Mouse (Mus musculus) T-helper 17 cell (primary cell): ENCODE results near the gene Crtc3.

Experiments
- in situ Hi-C, 2 experiments: fragments of 300-600 bp; cut with MboI, MseI; formaldehyde crosslinking; loops; 1 replicate in 1 of 2; 2 replicates in 1 of 2; pipeline ENCODE4 v1.15.1; 2025; ENCODE audit warnings: high pct_unique_total_duplicates in 2 of 2

The Crtc3 gene

DNA sequence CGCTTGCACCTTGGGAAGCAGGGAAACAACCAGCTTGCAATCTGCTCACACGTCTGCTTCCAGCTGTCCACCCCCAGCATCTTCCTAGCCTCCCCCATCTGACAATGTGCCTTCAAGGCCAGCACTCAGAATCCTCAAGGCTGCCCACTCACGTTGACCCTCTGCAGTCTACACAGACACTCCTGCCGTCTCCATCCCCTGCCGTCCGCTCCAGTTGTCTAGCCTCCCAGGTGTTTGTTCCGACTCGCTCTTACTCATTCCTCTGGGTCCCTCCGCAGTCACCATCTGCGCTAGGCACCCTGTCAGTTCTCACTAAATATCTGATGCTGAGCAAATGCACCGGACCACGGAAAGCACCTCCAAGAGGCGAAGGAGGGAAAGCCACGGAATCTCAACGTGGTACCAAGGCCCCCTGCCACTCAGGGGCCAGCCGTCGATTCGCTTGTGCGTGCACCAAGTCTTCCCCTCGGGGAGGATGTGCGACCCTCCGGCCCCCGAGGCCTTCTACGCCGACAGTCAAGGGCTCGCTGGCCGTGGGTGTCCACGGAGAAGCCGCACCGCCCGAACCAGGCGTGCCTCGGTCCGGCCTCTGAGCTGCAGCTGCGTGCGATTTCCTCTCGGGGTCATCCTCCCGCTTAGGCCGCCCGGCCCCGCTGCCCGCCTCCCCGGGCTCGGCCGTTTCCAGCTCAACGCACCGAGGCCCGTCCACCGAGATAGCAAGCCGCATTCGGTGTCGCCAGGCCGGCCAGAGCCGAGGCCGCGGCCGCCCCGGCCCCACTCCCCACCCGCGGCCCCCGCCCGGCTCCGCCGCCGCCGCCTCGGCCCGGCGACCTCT, 739 bp downstream of the Crtc3 start:
- in situ Hi-C loops, result no loop called here

DNA sequence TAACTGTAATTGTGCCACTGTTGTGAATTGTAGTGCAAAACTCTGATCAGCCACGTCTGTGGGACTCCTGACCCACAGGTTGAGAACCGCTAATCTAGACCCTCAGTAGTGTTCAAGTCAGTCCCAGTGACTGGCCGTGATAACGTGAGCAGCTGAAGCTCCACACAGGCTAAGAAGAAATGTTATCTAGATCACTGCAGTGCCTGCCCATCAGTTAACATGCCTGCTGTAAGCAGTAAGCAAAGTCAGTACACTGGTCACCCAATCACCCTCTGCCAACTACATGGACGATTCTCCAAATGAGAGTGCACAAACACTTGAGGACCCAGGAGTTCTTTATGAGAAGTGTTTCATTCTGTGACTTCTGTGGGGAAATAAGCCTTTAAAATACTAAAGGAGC, 3.0 kb downstream of the Crtc3 start:
- in situ Hi-C loops, result no loop called here

DNA sequence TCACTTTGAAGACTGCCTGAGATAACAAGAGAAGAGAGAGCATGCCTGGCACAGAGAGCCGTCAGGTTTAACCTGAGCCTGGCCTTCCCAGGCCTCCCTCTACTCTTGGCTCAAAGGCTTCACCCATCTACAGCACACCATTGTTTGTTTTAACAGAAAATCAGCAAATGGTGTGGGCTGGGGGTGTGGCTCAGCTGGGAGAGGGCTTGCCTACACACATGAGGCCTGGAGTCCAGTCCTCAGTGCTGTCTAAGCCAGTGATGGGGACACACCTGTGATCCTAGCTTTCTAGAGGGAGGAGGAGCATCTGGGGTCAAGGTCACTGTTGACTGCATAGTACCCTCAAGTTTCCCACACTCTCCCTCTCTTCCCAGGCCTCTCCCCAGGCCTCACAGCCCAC, 6.0 kb downstream of the Crtc3 start:
- in situ Hi-C loops, result loop anchor here in 1 of 2 experiments (5.0 kb wide), 1 partner anchor 45 kb away; no protein-coding TSS in a partner anchor

DNA sequence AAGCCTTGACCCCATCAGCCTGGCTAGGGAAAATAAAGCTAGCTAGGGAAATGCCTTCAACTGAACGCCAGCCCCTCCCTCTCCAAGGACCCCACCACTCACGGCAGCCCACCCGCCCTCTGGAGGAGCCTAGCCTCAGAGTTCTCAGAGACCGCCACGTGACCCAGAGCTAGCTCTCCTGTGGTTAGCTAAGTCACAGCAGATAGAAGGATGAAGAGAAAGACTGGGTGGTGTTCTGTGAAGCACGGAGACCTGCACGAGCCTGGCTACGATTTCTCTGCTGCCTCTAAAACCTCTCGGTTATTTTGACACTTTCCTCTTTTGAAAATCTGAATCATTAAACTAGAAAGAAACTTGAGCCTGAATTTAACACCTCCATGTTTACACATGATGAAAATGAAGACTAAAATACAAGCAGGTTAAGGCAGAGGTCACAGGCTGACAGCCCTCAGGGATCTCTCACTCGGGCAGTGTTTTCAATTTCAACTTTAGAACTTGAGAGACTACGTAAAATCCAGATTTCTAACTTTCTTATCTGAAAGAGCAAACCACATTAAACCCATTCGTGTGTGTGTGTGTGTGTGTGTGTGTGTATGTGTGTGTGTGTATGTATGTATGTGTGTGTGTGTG, 8.3 kb downstream of the Crtc3 start:
- in situ Hi-C loops, result loop anchor here in 1 of 2 experiments (5.0 kb wide), 1 partner anchor 43 kb away; no protein-coding TSS in a partner anchor

DNA sequence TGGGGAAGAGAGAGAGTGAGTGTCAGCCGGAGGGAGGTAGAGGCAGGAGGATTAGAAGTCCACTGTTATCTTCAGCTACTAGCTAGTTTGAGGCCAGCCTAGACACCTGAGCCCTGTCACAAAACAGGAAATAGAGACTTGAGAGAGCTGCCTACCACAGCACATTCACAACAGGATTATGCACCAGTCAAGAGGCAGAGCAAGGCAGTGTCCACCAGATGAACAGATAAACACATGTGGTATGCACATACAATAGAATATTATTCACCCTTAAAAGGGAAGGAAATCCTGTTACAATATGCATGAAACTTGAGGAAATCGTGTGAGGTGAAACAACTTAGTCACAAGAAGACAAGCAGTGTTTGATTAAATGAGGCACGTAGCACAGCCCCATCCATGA, 16.4 kb downstream of the Crtc3 start:
- in situ Hi-C loops, result no loop called here

DNA sequence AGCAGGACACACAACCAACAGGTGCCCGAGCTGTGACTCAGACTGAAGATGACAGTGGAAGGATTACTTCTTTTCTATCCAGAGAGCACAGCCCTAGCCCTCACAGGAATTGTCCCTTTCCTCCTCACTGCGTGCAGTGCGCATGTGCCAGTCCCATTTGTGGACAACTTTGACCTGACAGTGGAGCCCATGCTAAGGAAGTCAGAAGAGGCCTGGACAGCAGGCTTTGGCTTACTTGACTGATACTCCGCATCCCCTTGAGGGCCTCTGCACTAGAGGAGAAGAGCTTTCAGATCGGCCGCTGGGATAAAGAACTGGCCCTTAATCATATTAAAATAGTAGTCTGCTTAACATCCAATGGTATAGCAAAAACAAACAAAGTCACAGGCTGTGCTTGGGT, 17.8 kb downstream of the Crtc3 start:
- in situ Hi-C loops, result no loop called here

DNA sequence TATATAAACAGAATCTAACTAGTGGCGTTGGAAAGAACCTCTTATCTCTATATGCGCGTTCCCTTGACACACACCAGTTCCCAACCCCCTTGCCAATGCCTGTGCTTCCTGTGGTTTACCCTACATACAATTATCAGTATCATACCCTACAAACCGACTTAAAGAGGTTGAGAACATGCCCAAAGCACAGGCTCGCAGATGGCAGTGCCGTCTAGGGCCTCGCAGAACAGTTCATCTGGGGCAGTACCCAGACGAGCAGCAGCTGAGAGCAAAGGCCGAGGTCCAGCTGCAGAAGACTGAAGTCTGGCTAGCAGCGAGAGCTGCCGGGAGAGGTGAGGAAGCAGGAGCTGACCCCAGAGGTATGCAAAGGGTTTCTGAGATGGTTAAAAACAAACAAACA, 21.5 kb downstream of the Crtc3 start:
- in situ Hi-C loops, result no loop called here

DNA sequence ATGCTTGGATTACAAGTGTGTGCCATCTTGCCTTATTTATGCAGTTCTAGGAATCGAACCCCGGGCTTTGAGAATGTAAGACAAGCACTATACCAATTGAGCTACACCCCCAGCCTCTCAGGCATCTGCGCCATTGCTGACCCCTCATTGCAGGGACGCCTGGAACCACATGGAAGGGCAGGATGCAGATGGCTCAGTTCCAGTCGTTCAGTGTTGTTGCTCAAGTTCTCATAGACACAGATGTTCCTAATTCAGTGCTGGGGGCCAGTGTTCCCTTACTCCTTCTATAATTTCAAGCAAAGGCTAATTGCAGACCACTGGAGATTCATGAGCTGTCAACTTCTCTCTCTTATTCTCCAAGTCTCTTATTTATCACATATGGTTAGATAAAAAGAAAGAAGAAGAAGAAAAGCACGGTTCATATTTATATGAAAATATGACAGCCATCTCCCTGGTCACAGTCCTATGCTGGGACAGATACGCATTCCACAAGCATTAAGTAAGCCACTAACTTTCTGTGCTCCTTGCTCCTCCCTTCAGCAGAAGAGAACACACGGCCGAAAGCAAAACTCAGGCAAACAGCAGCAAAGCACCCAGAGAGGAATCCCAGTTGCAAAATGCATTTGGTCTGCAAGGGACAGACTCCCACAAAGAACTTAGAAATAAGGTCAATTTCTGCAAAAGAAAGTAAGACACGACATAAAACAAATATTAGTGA, 22.3 kb downstream of the Crtc3 start:
- in situ Hi-C loops, result no loop called here

DNA sequence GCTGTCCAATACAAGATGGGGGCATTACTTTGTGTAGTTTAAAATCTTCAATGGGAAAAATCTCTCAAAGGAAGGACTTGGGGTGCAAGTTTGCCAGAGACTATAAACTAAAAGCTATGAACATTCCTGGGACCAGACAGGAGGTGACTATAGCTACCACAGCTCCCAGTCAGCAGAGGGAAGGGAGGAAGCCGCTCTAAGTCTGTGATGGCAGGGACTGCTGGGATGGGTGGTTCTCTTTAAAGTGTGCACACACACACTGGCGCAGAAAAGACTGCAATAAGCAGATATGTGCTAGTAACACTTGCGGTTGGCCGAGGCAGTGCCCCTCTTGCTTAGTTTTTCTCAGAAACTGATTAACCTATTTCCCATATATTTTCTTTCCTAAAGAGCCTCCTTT, 27.6 kb downstream of the Crtc3 start:
- in situ Hi-C loops, result no loop called here

DNA sequence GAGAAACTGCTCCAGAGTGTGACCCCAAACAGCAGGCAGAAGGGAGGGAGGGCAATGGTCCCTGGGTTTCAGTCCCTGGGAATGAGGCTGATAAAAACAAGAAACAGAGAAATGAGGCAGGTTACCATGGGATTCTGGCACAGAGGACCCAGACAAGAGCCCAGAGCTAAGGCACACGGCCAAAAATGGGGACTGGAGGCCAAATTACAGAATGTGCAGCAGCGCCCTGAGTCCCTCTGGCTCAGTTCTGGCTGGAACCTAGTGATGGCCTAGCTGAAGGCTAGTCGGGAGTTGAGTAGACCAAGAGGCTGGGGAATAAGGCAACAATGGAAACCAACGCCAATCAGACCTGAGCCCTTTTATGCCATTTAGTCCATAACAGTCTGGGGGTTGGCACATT, 28.1 kb downstream of the Crtc3 start:
- in situ Hi-C loops, result no loop called here

DNA sequence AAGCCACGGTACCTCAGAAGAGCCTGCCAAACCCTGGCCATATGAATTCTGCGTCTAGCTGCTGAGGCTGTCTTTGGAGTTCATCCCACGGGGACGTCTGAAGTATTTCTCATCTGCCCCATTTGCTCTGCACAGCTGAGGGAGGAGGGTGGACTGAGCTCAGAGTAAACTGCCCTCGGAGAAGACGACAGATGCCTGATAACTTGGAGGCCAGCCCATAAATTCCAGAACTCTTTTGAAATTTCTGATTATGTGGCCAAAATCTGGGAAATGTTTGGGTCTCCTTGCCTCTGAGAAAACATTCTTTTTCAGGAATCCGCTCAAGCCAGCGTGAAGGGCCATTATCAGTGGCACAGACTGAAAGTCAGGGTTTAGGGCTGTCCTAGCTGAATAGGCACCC, 30.8 kb downstream of the Crtc3 start:
- in situ Hi-C loops, result loop anchor here in 1 of 2 experiments (5.0 kb wide), 1 partner anchor 34 kb away; no protein-coding TSS in a partner anchor

DNA sequence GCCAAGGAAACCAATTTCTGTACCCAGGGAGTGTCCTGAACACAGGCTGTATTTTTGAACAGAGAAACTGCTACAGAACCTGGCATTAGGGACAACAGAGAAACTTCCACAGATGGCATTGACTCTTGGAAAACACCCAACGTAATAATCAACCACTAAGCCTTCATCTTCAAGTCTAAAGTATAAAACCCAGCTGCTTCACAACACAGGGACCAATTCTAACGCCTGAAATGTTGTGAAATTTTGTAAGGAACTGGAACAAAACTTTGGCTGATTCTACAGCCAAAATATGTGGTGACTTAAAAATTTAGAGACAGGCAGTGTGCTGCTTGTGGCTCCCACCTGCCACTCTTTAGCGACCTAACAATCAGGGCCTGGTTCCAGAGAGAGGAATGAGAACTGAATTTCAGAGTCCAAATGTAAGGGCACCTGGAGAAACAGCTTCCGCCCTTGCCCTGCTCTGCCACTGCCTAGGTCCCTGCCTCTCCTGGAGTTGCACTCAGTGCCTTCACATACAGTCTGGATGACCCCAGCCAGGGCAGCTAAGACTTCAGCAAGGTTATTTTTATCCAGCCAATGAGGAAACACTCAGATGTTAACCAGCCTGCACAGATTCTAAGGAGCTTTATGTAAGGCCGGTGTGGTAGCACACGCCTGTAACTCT, 33.2 kb downstream of the Crtc3 start:
- in situ Hi-C loops, result loop anchor here in 1 of 2 experiments (5.0 kb wide), 1 partner anchor 37 kb away; no protein-coding TSS in a partner anchor

DNA sequence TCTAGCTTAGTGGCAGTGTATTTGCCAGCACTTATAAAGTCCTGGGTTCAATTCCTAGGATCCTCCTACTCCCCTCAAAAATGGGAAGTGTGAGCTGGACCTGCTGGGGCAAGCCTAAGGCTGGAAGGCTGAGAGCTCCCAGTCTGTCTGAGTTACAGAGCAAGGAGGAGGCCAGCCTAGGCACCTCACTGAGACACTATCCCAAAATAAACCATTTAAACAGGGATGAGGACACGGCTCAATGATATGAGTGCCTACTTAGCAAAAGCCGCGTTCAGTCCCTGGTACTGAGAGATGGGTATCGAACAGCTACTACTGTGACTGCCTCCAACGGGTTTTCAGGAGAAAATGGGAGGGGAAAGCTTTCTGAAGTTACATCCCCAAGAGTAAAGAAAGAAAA, 33.8 kb downstream of the Crtc3 start:
- in situ Hi-C loops, result loop anchor here in 1 of 2 experiments (5.0 kb wide), 1 partner anchor 37 kb away; no protein-coding TSS in a partner anchor

DNA sequence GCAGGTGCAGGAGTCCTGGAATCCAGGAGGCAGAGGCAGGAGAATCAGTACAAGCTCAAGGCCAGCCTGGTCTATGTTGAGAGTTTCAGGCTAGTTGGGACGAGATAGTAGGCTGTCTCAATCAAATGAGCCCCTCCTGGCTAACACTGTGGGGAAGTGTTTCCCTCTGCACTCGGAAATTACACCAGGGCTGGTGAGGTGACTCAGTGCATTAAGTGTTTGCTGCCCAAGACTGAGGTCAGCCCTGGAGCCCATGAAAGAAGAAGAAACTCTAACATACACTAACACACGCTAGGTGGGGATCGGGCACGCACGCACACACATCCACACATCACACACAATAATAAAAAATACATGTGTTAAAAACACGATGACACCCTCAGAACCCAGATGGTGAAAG, 34.3 kb downstream of the Crtc3 start:
- in situ Hi-C loops, result no loop called here

DNA sequence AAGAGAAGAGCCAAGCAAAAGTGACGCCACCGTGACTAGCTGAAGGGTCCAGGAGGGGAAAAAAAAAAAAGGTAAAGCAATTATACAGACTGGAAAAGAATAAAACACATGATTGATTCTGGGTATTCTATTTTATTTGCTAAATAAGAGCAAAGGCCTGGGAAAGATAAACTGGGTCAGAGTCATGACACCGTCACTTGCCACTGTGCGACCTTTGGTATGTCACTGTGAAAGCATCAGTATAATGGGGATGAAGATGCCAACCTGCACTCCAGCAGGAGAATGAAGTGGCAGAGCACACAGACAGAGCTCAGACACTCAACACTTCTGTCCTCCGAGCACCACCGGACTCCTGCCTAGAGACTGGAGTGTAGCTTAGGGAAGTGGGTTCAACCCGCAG, 34.7 kb downstream of the Crtc3 start:
- in situ Hi-C loops, result no loop called here

DNA sequence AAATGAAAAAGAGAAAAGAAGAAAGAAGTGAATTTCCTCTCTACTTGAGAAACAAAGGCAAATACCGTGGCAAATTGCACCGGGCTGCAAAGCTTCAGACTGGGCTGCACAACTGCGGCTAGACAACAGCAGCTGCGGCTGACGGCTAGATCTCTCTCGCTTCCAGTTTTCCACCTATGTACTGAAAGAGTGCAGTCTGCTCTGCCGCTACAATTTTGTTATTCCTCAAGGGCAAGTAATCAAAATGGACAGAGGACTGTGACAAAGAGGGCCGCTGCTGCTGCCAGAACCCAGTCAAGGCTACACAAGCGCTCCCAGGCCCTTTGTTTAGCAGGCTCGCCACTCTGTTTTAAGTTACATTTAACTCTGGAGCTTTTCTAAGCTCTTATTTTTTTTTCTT, 35.6 kb downstream of the Crtc3 start:
- in situ Hi-C loops, result no loop called here

DNA sequence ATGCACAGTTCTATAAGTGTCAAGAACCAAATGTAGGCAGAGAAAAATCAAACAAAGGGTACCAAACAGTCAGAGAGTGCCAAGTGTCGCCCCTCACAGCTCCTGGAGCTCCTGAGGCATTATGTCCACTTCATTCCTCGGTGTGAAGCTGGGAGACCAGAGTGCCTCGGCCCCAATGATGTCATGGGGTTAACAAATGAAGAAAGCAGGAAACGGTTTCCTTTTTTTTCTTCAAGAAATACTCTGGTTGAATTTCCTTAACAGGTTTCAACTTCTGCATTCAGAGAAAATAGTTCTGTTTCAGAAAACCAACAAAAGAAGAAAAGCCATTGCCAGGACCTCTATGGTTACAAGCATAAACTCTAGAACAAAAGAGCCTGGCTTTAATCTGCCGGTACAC, 36.4 kb downstream of the Crtc3 start:
- in situ Hi-C loops, result no loop called here

DNA sequence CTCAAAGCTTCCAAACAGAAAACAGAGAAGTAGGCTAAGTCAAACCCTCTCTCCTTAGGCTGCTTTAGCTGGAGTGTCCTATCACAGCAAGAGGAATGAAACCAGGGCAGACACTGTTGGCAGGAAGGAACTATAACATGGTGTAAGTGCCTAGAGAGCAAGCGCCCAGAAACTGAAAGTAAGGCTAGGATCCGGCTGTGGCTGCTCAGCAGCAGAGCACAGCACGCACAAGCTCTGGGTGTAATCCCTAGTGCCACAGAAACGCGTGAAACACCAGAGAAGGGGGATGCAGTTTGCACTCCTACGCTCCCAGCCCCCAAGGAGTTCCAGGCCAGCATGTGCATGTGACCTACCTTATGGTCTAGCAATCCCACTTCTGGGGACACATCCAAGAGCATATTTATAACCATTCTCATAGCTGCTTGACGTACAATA, 41.2 kb downstream of the Crtc3 start:
- in situ Hi-C loops, result no loop called here

DNA sequence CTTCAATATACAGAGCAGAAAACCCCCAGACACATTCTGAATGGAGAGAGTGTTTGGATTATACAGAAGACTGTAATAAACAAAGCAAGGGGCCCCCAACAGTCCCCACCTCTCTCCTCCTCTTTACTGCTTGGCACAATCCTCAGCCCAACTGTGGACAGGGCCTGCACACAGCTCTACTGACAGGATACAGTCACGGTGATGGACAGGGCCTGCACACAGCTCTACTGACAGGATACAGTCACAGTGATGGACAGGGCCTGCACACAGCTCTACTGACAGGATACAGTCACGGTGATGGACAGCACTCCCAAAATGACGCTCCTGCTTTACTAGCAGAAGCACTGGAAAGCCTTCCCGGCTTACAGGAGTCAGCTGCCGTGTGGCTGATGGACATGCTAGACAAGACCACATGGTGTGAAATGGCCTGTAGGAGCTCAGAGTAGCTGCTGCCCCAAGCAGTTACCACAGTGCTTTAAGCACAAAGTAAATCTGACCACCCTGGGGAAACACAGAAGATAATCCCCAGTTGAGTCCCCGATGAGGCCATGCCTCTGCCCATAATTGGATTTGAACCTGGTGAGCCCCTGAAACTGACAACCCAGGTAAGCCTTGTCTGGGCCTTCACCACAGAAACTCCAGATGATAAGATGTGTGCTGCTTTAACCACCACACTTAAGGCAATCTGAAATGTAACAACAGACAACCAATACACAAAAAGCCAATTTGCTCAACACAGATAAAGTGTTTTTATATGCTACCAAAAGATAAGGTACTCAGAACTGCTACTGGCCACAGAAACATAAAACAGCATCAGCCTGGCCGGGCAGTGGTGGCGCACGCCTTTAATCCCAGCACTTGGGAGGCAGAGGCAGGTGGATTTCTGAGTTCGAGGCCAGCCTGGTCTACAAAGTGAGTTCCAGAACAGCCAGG, 42.3 kb downstream of the Crtc3 start:
- in situ Hi-C loops, result no loop called here

DNA sequence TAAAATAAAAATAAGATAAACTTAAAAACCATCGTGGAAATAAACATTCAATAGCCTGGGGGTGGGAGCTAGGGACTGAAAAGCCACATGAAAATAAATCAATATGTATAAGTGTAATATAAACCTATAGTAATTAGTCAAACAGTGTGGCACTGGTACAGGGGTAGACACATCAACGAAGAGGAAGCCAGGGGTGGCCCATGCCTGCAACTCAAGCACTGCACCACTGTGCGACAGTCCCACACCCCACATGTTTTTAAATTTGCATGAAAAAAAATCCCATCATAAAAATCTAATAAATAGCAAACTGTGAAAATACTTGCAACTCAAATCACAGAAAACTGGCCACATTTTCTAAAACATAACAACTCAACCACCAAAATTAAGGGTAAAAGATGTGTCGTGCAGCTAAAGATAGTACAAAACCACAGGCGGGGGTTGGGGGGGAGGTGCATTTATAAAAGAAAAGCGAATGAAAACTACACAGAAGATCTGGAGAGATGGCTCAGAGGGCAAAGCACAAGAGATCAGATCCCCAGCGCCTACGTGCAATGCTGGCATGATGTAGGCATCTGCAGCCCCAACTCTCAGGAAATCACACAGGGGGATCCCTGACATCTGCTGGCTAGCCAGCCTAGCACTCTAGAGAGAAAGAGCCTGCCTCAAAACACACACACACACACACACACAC, 45.6 kb downstream of the Crtc3 start:
- in situ Hi-C loops, result no loop called here
